Mouse (Mus musculus): Measurements from ENCODE around the gene Hba-a2.
"Not testable (repeated sequence)": the region's sequence is repeated elsewhere in the genome, so short reads cannot be mapped to it uniquely, and the experiment has no call there.

Gene Hba-a2

GRCm38 (mm10) chr11:32296203-32296602, at the start of gene Hba-a2:
Gene Hba-a2 (plus strand): TSS chr11:32296489.
- DNase-seq, result not testable (repeated sequence)

- DNase-seq, result no peak
Measured at GRCm38 (mm10) chr11:32247068-32247467, 49.2 kb upstream of the Hba-a2 start.

- peak; percentile 57 for DNase-seq
Measured at GRCm38 (mm10) chr11:32248350-32248749, 47.9 kb upstream of the Hba-a2 start.

- peak; percentile 79 for DNase-seq
Measured at GRCm38 (mm10) chr11:32250880-32251763, 45.2 kb upstream of the Hba-a2 start.

GRCm38 (mm10) chr11:32253121-32253520, 43.2 kb upstream of the Hba-a2 start:
- DNase-seq, result peak; percentile 76

GRCm38 (mm10) chr11:32256146-32256545, 40.1 kb upstream of the Hba-a2 start:
- DNase-seq, result peak; percentile 42

GRCm38 (mm10) chr11:32256566-32256965, 39.7 kb upstream of the Hba-a2 start:
- DNase-seq, result no peak

- no peak for DNase-seq
Measured at GRCm38 (mm10) chr11:32262674-32263415, 33.4 kb upstream of the Hba-a2 start.

- DNase-seq, result no peak
Measured at GRCm38 (mm10) chr11:32265117-32265738, 31.1 kb upstream of the Hba-a2 start.

GRCm38 (mm10) chr11:32266194-32266593, 30.1 kb upstream of the Hba-a2 start:
- DNase-seq, result no peak

- DNase-seq, result no peak
Measured at GRCm38 (mm10) chr11:32266776-32267175, 29.5 kb upstream of the Hba-a2 start.

- peak; percentile 100 for DNase-seq
Measured at GRCm38 (mm10) chr11:32267188-32267884, 29.0 kb upstream of the Hba-a2 start, which contains the start of gene Nprl3. Gene Nprl3 (minus strand): TSS chr11:32267707.

GRCm38 (mm10) chr11:32267964-32268363, 28.3 kb upstream of the Hba-a2 start:
- DNase-seq, result peak; percentile 92

GRCm38 (mm10) chr11:32268952-32269351, 27.3 kb upstream of the Hba-a2 start:
- peak; percentile 75 for DNase-seq

- peak; percentile 72 for DNase-seq
Measured at GRCm38 (mm10) chr11:32271178-32271577, 25.1 kb upstream of the Hba-a2 start.

- DNase-seq, result peak; percentile 80
Measured at GRCm38 (mm10) chr11:32276347-32276746, 19.9 kb upstream of the Hba-a2 start, which contains the start of gene Hba-x. Gene Hba-x (plus strand): TSS chr11:32276400.

- DNase-seq, result peak; percentile 68
Measured at GRCm38 (mm10) chr11:32277736-32278457, 18.4 kb upstream of the Hba-a2 start.

GRCm38 (mm10) chr11:32278458-32278957, 17.8 kb upstream of the Hba-a2 start:
- DNase-seq, result peak; percentile 79

GRCm38 (mm10) chr11:32280646-32281045, 15.6 kb upstream of the Hba-a2 start:
- DNase-seq, result peak; percentile 71

GRCm38 (mm10) chr11:32281416-32282144, 14.7 kb upstream of the Hba-a2 start:
- peak; percentile 31 for DNase-seq

Data from heart, adult 11 months (tissue).